In the genomic region with DNA sequence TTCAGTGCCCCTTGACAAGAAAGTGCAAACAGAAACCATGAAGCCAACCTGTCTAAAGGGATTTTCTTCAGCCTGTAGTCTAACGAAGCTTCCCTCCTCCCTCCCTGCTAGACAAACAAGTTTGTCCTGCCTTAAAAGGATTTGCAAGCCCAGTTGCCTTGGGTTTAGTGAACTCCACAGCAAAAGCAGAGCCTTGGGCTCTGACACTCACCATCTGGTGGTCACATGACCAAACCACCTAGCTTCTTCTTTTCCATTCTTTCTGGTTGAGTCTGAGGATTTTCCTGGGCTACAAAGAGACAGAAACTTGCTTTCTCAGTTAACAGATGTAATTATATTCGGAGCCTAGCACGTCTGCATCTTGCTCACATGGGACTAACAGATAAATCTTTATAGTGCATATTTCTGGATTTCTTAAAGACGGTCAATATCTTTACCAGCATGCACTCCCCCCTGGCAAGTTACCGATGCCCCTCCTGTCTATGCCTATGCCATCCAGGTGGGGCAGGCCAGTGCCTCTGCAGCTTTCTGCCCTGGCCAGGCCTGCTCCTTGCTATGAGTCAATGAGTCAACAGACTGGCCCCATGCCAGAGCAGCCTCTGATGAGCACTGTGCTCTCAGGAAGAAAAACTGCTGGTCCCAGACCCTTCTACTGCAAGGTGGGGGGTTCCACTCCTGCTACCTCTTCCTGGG, we compare ENCODE assay signal across 8 mouse cellular contexts. TPM values are rescaled to one million over a fixed set of nuclear protein-coding genes. Genes with fewer than 3 reads are reported as not detected.
DNase-seq lines count a peak whose midpoint lies in the region; ATAC-seq and TF ChIP-seq lines count a peak whose summit lies in the region.

No protein-coding gene starts in this region.

- peak overlapping the region; percentile 4 for H3K27ac ChIP-seq in lung, embryonic 16.5 days (ENCODE audit: low read length)

- H3K36me3 ChIP-seq in lung, embryonic 16.5 days (ENCODE audit: control insufficient read depth, insufficient read depth, low read length), result no peaks in the 10 kb centered on the region

- H3K4me3 ChIP-seq in lung, embryonic 16.5 days (ENCODE audit: low read length), result no peak overlapping the region

- ATAC-seq in hematopoietic stem cell, adult 5-6 weeks (replicated peaks in 1 of 2; ENCODE audit: insufficient read depth in 1 of 2, low FRiP score in 2 of 2, low TSS enrichment in 1 of 2, low read depth in 1 of 2, poor library complexity in 2 of 2, severe bottlenecking in 2 of 2), result peak; percentile 39 to 42; a peak in 3 of 4 replicates
- peak; percentile 59 for ATAC-seq in lung, embryonic 16.5 days (ENCODE audit: low read depth)
- no peak for ATAC-seq in erythroblast, adult 5-6 weeks (replicated peaks; ENCODE audit: low FRiP score, poor library complexity, severe bottlenecking)

- TF ChIP-seq CTCF in brain, embryonic 14.5 days (IDR thresholded peaks at IDR 0.05; ENCODE audit: borderline replicate concordance, extremely low read depth, insufficient read depth, insufficient read length), result no peak

- H3K9me3 ChIP-seq in lung, embryonic 16.5 days (ENCODE audit: control insufficient read depth, low read length), result no peaks in the 10 kb centered on the region

- H3K9ac ChIP-seq in lung, embryonic 16.5 days (ENCODE audit: low read length), result no peak overlapping the region

- whole genome bisulfite sequencing in lung, embryonic 16.5 days, result 51% methylated on average over 5 of the region's 5 CpGs

- peak; percentile 37 for DNase-seq in ovary, adult 18-20 months (ENCODE audit: low spot score)
- DNase-seq in ovary, postnatal 10 days (ENCODE audit: low spot score), result no peak
- DNase-seq in brain, embryonic 14.5 days (ENCODE audit: low read depth), result peak; percentile 47
- DNase-seq in urinary bladder, postnatal 10 days (ENCODE audit: low spot score), result peak; percentile 60
- DNase-seq in thymus, adult 18-20 months, result no peak

- peaks cover 28% of the 10 kb centered on the region for H3K4me1 ChIP-seq in lung, embryonic 16.5 days (replicated peaks; ENCODE audit: control insufficient read depth, insufficient read depth, low read length)

- TF ChIP-seq POLR2A in brain, embryonic 14.5 days (IDR thresholded peaks at IDR 0.05; ENCODE audit: borderline replicate concordance, extremely low read depth, insufficient read depth, insufficient read length, poor library complexity, severe bottlenecking), result no peak

- H3K4me2 ChIP-seq in lung, embryonic 16.5 days (ENCODE audit: low read depth, low read length), result no peak overlapping the region

- H3K27me3 ChIP-seq in lung, embryonic 16.5 days (ENCODE audit: control insufficient read depth, insufficient read depth, low read depth, low read length), result no peaks in the 10 kb centered on the region

RNA-seq across cellular contexts. Expression of gene Rhob, which starts 11.7 kb away (rescaled TPM):
- 239 and 265 TPM in 2 replicates for polyA plus RNA-seq in brain, embryonic 14.5 days (2012; rRNA removed)
- 66.2 and 68.6 TPM in 2 replicates for total RNA-seq in hematopoietic stem cell, adult 5-6 weeks (2017)
- 47.8 and 49.2 TPM in 2 replicates for polyA plus RNA-seq in lung, embryonic 16.5 days (2015; fragmentation: Nextera tagmentation; extraction: Ambion mirVana)
- 27.4 and 31.9 TPM in 2 replicates for total RNA-seq in erythroblast, adult 5-6 weeks (2015; ENCODE audit: low replicate concordance)
- 8.9 and 9.7 TPM in 2 replicates for total RNA-seq in erythroblast, adult 5-6 weeks (2017; ENCODE audit: low replicate concordance)

Comparison
In these comparisons a context has a peak if more than half of its experiments do, and no peak if none do; other contexts are left out.
1. DNase-seq: peak in ovary, adult 18-20 months (single experiment), brain, embryonic 14.5 days (single experiment) and urinary bladder, postnatal 10 days (single experiment); none in ovary, postnatal 10 days (single experiment) and thymus, adult 18-20 months (0 of 2).